Comparison of ENCODE assay signal across 7 mouse cellular contexts in the genomic region with DNA sequence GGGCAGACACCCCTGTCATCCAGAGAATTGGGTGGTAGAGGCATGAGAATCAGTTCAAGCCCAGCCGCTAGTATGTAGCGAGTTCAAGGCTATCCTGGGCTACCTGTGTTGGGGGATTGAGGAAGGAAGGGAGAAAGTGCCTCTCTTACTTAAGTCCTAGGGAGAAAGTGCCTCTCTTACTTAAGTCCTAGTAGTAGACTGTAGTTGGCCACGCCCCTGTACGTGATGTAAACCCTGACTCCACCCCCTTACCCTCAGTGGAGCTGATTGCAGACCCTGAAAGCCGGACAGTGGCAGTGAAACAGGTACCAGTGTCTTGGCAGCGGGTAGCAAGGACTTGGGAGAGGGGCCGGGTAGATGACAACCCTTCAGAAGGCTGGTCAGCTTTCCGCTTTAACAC. TPM values are rescaled to one million over a fixed set of nuclear protein-coding genes. Genes with fewer than 3 reads are reported as not detected.
A peak's percentile ranks its signal among the peaks of the same experiment; 100 is the strongest.
DNase-seq lines count a peak whose midpoint lies in the region; ATAC-seq and TF ChIP-seq lines count a peak whose summit lies in the region.

No protein-coding gene starts in this region.

- peak overlapping the region; percentile 65 for H3K4me3 ChIP-seq in C2C12 (ENCODE audit: insufficient read depth, poor library complexity, severe bottlenecking)
- H3K4me3 ChIP-seq in G1E (ENCODE audit: low read depth, low read length), result peak overlapping the region; percentile 86

- H3K4me1 ChIP-seq in G1E (ENCODE audit: insufficient read depth, low read depth, low read length), result peaks cover 81% of the 10 kb centered on the region

- H3K79me3 ChIP-seq in C2C12 (ENCODE audit: low read depth), result peaks cover 11% of the 10 kb centered on the region

- TF ChIP-seq CTCF in C2C12 (IDR thresholded peaks at IDR 0.05; ENCODE audit: control insufficient read depth, insufficient read depth, insufficient read length) (no peak), G1E (IDR thresholded peaks at IDR 0.05; ENCODE audit: low read depth, low read length) (no peak)

- peaks cover 11% of the 10 kb centered on the region for H3K9me3 ChIP-seq in G1E (replicated peaks)

- DNase-seq in G1E (ENCODE audit: low spot score), result peak; percentile 69
- DNase-seq in kidney, postnatal 10 days, result peak; percentile 60
- peak; percentile 68 for DNase-seq in thymus, postnatal 4 days
- no peak for DNase-seq in layer of hippocampus, adult 11-12 months (ENCODE audit: low spot score)

- no peaks in the 10 kb centered on the region for H3K27me3 ChIP-seq in C2C12 (ENCODE audit: control insufficient read depth, insufficient read depth, insufficient read length)
- no peaks in the 10 kb centered on the region for H3K27me3 ChIP-seq in G1E (ENCODE audit: insufficient read depth, low read length)

- ATAC-seq in G1E (ENCODE audit: extremely low read depth, insufficient number of reproducible peaks, low FRiP score, poor library complexity, severe bottlenecking), result peak; percentile 26; the same call in 1 of the 2 replicates
- peak; percentile 37 for ATAC-seq in erythroid progenitor cell, adult 5-6 weeks (replicated peaks; ENCODE audit: low FRiP score, poor library complexity, severe bottlenecking)
- ATAC-seq in megakaryocyte progenitor cell, adult 5-6 weeks (replicated peaks; ENCODE audit: poor library complexity), result peak; percentile 43

- H3K36me3 ChIP-seq in C2C12 (ENCODE audit: control insufficient read depth, insufficient read depth) (peaks cover 9% of the 10 kb centered on the region), G1E (replicated peaks) (peaks cover 77% of the 10 kb centered on the region)

- peak overlapping the region; percentile 25 for H3ac ChIP-seq in C2C12 (ENCODE audit: control insufficient read depth, insufficient read length, low read depth)

- H3K79me2 ChIP-seq in C2C12 (ENCODE audit: control insufficient read depth, insufficient read depth), result peaks cover 26% of the 10 kb centered on the region

TF ChIP-seq in C2C12, 6 proteins besides CTCF, POLR2A, EP300 and RAD21:
- TF ChIP-seq MYOD1 (IDR thresholded peaks at IDR 0.05; ENCODE audit: control insufficient read depth, insufficient read length, low read depth) (no peak), CEBPB (IDR thresholded peaks at IDR 0.05; ENCODE audit: low read depth) (no peak), USF1 (IDR thresholded peaks at IDR 0.05; ENCODE audit: low read depth) (no peak), MYOG (IDR thresholded peaks at IDR 0.05; ENCODE audit: control insufficient read depth, extremely low read depth, insufficient read length) (no peak), FOSL1 (IDR thresholded peaks at IDR 0.05; ENCODE audit: insufficient read depth, low read length, poor library complexity, severe bottlenecking) (no peak), MAX (IDR thresholded peaks at IDR 0.05) (no peak)

RNA-seq across cellular contexts. Expression of gene Pnkp, which starts 1.0 kb away (rescaled TPM):
- 32.0 TPM for polyA plus RNA-seq in C2C12 (2012; fragmentation: generic; extraction: Trizol)
- 20.5 and 35.8 TPM in 2 replicates for total RNA-seq in G1E (2014; fragmentation: Nextera tagmentation)
- total RNA-seq in G1E (2017), result 28.2 and 36.2 TPM in 2 replicates
- 33.0 and 35.9 TPM in 2 replicates for polyA plus RNA-seq in G1E (2012)
- 29.6 and 36.0 TPM in 2 replicates for total RNA-seq in erythroid progenitor cell, adult 5-6 weeks (2015; ENCODE audit: low replicate concordance)
- 30.9 and 58.2 TPM in 2 replicates for total RNA-seq in erythroid progenitor cell, adult 5-6 weeks (2017; ENCODE audit: low replicate concordance)
- total RNA-seq in megakaryocyte progenitor cell, adult 5-6 weeks (2015), result 43.4 and 49.9 TPM in 2 replicates
- total RNA-seq in megakaryocyte progenitor cell, adult 5-6 weeks (2017), result 60.7 and 69.8 TPM in 2 replicates

RNA-seq across cellular contexts. Expression of gene Tbc1d17, which starts 9.0 kb away (rescaled TPM):
- 38.4 TPM for polyA plus RNA-seq in C2C12 (2012; fragmentation: generic; extraction: Trizol)
- total RNA-seq in G1E (2014; fragmentation: Nextera tagmentation), result 32.3 and 33.5 TPM in 2 replicates
- 25.7 and 33.5 TPM in 2 replicates for total RNA-seq in G1E (2017)
- polyA plus RNA-seq in G1E (2012), result 65.4 and 75.7 TPM in 2 replicates
- total RNA-seq in erythroid progenitor cell, adult 5-6 weeks (2015; ENCODE audit: low replicate concordance), result 6.8 and 58.3 TPM in 2 replicates
- 18.0 and 35.8 TPM in 2 replicates for total RNA-seq in erythroid progenitor cell, adult 5-6 weeks (2017; ENCODE audit: low replicate concordance)
- total RNA-seq in megakaryocyte progenitor cell, adult 5-6 weeks (2015), result 15.2 and 19.2 TPM in 2 replicates
- total RNA-seq in megakaryocyte progenitor cell, adult 5-6 weeks (2017), result 13.6 and 13.8 TPM in 2 replicates

RNA-seq across cellular contexts. Expression of gene Akt1s1, which starts 9.1 kb away (rescaled TPM):
- 208 TPM for polyA plus RNA-seq in C2C12 (2012; fragmentation: generic; extraction: Trizol)
- 13.3 and 14.4 TPM in 2 replicates for total RNA-seq in G1E (2014; fragmentation: Nextera tagmentation)
- 23.7 and 32.5 TPM in 2 replicates for total RNA-seq in G1E (2017)
- polyA plus RNA-seq in G1E (2012), result 290 and 566 TPM in 2 replicates
- 1.8 and 3.8 TPM in 2 replicates for total RNA-seq in erythroid progenitor cell, adult 5-6 weeks (2015; ENCODE audit: low replicate concordance)
- total RNA-seq in erythroid progenitor cell, adult 5-6 weeks (2017; ENCODE audit: low replicate concordance), result 3.7 and 27.8 TPM in 2 replicates
- 8.0 and 10.4 TPM in 2 replicates for total RNA-seq in megakaryocyte progenitor cell, adult 5-6 weeks (2015)
- 23.9 and 24.9 TPM in 2 replicates for total RNA-seq in megakaryocyte progenitor cell, adult 5-6 weeks (2017)

RNA-seq across cellular contexts. Expression of gene Ptov1, which starts 11.7 kb away (rescaled TPM):
- 221 TPM for polyA plus RNA-seq in C2C12 (2012; fragmentation: generic; extraction: Trizol)
- 65.9 and 75.4 TPM in 2 replicates for total RNA-seq in G1E (2014; fragmentation: Nextera tagmentation)
- 27.2 and 33.2 TPM in 2 replicates for total RNA-seq in G1E (2017)
- polyA plus RNA-seq in G1E (2012), result 145 and 150 TPM in 2 replicates
- total RNA-seq in erythroid progenitor cell, adult 5-6 weeks (2015; ENCODE audit: low replicate concordance), result 16.9 and 18.4 TPM in 2 replicates
- 1.8 and 4.8 TPM in 2 replicates for total RNA-seq in erythroid progenitor cell, adult 5-6 weeks (2017; ENCODE audit: low replicate concordance)
- 55.3 and 63.9 TPM in 2 replicates for total RNA-seq in megakaryocyte progenitor cell, adult 5-6 weeks (2015)
- 25.5 and 41.5 TPM in 2 replicates for total RNA-seq in megakaryocyte progenitor cell, adult 5-6 weeks (2017)

RNA-seq across cellular contexts. Expression of gene Med25, which starts 34.6 kb away (rescaled TPM):
- 43.9 TPM for polyA plus RNA-seq in C2C12 (2012; fragmentation: generic; extraction: Trizol)
- total RNA-seq in G1E (2014; fragmentation: Nextera tagmentation), result 77.5 and 96.6 TPM in 2 replicates
- total RNA-seq in G1E (2017), result 14.0 and 16.5 TPM in 2 replicates
- 367 and 482 TPM in 2 replicates for polyA plus RNA-seq in G1E (2012)
- 10.1 and 18.0 TPM in 2 replicates for total RNA-seq in erythroid progenitor cell, adult 5-6 weeks (2015; ENCODE audit: low replicate concordance)
- 8.0 and 11.3 TPM in 2 replicates for total RNA-seq in erythroid progenitor cell, adult 5-6 weeks (2017; ENCODE audit: low replicate concordance)
- total RNA-seq in megakaryocyte progenitor cell, adult 5-6 weeks (2015), result 26.0 and 36.8 TPM in 2 replicates
- 11.4 and 14.5 TPM in 2 replicates for total RNA-seq in megakaryocyte progenitor cell, adult 5-6 weeks (2017)
